Mouse (Mus musculus) brain, embryonic 14.5 days (tissue): ENCODE measurements around the gene Jmjd8.

Source experiments
- CTCF ChIP-seq: fragments of 200-500 bp; IDR thresholded peaks from 2 replicates; pipeline ENCODE4 v1.5.1; 2012; ENCODE audit warnings: inconsistent platforms, mild to moderate bottlenecking, moderate library complexity, borderline replicate concordance; ENCODE audit not compliant: insufficient read depth, insufficient read length; ENCODE audit errors: extremely low read depth
- POLR2A ChIP-seq: fragments of 200-500 bp; IDR thresholded peaks from 2 replicates; pipeline ENCODE4 v1.6.1; 2012; ENCODE audit warnings: mild to moderate bottlenecking, inconsistent platforms, borderline replicate concordance; ENCODE audit not compliant: poor library complexity, insufficient read depth, insufficient read length, severe bottlenecking; ENCODE audit errors: extremely low read depth

GRCm38 (mm10) chr17:25867509-25867835 lies 38.8 kb downstream of the Jmjd8 start:
- TF ChIP-seq POLR2A: no peak
- no peak for TF ChIP-seq CTCF
